Mouse (Mus musculus): ENCODE data around the gene Dpm1. TPM values are rescaled to one million over a fixed set of nuclear protein-coding genes. Genes with fewer than 3 reads are reported as not detected.

The Dpm1 gene
- total RNA-seq, 2 experiments from 2014 or later: 61.7 to 63.9 TPM

DNA sequence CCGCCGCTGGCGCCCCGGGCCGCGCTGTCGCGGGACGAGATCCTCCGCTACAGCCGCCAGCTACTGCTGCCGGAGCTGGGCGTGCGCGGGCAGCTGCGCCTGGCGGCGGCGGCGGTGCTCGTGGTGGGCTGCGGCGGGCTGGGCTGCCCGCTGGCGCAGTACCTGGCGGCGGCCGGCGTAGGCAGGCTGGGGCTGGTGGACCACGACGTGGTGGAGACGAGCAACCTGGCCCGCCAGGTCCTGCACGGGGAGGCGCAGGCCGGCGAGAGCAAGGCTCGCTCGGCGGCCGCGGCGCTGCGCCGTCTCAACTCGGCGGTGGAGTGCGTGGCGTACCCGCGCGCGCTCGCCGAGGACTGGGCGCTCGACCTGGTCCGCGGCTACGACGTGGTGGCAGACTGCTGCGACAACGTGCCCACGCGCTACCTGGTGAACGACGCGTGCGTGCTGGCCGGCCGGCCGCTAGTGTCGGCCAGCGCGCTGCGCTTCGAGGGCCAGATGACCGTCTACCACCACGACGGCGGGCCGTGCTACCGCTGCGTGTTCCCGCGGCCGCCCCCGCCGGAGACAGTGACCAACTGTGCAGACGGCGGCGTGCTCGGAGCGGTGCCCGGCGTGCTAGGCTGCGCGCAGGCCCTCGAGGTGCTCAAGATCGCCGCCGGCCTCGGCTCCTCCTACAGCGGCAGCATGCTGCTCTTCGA is 531 bp upstream of the Dpm1 start:
- peak; percentile 21 to 37 for DNase-seq (ENCODE audit: low spot score in 2 of 2)

DNA sequence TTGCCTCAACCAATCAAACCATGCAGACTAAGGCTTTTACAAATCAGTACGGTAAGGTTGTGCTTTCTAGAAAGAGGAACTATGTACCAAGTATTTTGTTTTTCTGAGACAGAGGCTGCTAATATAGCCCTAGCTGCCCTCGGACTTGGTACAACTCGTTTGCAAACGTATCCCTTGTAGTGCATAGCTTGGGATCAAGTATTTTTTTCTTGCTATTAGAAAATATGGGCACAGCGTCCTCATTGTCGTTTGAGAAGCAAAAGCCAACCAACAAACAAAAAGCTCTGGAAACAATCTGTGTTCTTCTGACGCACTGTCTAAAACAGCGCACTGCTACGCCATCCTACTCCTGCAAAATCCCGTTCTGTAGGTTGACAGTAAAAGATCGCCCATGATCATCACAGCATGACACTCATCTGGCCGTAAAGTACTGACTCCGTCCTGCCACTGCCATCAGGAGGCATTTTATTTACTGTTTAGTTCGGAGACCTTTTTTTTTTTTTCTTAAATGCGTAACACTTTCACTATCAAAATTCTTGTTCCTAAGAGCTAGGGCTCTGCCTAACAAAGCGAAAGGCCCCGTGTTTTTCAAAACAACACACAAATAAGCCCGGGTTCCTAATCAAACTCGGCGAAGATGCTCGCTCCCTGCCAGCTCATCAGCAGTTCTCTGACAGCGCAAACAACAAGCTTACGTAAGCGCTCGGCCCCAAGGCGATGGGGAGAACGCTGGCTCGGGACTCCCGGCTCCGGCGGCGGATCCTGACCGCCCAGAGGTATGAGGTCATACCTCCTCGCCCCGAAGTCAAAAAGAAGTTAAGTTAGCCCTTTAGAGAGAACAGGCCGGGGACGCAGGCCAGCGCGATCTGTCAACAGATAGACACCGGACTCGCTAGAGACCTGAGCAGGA is 1.0 kb downstream of the Dpm1 start:
- DNase-seq (ENCODE audit: low spot score in 2 of 2): no peak

DNA sequence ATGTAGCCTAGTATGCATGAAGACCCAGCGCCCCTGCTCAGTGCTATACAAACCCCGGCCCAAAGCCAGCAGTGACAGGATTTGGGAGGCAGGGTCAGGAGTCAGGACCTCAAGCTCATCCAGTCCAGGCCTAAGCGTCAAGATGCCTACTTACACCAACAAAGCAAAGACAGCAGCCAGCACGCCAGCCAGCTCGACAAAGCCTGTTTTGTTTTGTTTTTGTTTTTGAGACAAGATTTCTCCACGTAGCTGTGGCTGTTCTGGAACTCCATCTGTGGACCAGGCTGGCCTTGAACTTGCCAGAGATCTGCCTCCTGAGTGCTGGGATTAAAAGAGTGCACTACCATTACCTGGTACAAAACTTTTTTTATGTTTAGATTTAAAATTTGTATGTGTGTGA is 7.1 kb downstream of the Dpm1 start:
- no peak for DNase-seq (ENCODE audit: low spot score in 2 of 2)

DNA sequence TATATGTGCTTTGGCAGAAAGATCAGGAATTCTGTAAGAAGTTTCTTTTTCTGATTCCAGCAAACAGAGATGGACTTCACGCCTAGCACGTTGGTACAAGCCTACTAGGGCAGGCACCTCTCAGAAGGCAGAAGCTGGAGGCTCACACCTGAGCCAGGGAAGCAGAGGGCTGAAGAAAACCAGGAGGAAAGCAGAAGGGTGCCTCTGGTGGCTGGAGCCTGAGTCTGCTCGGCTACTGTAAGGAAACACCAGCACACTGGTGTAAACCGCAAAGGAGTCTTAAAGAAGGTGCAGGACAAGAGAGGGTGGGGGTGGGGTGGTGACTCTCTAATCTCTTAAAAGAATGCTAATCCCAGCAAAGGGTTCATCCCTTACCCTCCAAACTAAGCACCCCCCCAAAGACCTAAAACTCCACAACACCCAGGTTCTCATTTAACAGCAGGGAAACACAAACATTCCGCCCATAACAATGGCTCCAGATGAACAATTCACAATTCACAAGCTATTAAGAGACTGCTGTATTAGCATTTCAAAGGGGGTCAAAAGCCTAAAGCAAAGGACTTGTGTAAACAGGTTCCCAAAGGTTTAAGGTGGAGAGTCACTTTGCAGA is 16.5 kb downstream of the Dpm1 start:
- no peak for DNase-seq (ENCODE audit: low spot score in 2 of 2)

DNA sequence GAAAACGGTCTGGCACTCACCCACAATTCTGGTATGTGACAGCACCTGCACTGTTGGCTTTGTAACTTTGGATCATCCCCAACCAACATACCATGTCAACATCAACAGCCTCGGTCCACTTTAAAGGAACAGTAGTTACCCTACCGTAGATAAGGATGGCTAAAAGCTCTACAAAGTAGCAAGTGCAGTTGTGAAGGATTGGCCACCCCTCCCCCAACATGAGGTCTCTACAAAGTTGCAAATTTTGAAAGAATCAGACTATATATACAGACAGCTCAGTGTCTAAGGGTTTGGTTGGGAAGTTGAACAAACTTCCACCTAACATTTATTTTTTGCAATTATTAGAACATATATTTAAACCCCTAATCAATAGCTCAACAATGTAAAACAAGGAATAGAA is 22.5 kb downstream of the Dpm1 start:
- no peak for DNase-seq (ENCODE audit: low spot score in 2 of 2)

DNA sequence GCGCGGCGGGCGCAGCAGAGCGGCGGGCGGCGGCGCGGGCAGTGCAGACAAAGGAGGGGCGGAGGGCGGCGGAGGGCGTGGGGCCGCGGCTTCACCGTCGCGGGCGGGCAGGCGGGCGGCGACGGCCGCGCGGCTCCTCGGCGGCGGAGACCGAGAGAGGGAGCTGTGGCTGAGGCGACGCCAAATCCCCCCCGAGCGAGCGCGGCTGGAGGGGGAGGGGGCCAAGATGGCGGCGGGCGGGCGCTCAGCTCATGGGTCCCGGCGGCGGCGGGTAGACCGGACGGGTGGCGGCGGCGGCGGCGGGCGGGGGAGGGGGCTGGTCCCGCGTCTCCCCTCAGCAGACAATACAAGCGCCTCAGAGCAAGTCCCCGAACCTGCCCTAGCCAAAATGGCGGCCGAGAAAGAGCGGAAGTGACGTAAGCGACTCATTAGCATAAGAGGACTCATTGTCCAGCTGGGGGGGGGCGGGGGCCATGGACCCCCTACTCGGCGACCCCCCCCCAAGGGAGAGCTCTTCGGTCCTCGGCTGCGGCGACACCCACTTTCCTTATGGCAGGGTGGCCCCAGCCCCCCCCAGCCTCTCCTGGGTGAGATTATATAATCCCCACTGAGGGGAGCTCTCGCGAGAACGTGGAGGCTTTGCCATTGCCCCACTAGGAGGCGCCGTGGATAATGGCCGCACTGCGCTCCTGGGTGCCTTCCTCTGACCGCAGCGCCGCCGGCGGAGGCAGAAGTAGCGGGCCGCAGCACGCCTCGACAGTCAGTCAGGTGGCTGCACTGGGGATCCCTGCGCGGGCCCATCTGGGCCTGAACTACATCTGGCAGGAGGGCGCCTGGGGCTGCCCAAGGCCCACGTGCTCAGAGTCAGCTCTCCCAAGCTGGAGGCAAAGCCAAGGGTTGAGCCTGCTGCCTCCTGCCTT is 23.4 kb downstream of the Dpm1 start, which contains the start of gene Adnp:
Gene Adnp, minus strand, starts transcription at position 388 of the 920 bp plus-strand sequence.
- peak; percentile 93 to 98 for DNase-seq (ENCODE audit: low spot score in 2 of 2)

DNA sequence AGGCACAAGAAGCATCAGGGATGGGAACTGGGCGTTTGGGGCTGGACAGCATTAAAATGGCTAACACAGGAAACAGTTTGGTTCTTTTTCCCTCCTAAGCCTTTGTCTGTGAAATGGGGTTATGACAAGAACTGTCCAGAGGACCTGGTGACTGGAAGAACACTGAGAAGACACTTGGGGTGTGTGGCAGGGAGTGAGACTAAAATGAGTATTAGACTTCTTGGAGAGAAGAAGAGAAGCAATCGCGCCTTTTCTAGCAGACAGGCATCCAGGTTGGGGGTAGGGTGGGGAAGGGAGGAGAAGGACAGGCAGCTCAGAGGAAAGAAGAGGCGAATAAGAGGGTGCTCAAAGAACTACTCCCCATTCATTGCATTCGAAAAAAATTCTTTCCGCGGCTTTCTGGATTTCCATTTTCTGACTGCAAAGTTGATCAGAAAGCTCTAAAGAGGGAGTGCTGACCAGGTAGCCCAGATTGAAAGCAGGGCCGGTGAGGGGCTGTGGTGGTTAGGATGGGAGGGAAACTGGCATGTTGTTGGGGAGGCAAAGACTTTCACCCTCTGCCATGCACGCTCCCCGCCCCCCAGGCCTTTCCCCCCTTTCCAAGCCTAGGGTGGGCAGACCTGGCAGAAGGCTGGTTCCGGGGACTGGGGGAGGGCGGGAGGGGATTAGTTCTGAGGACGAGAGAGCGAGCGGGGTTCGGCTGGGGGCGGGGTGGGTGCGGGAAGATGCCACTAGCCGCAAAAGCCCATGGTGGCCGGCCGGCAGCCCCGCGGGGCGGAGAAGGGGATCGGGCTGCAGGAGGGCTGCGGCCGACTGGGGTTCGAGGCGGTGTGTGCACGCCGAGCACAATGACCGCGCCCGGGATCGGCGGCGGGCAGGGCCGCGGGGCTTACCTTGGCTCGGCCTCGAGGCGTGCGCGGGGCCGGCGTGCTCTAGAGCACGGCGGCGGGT is 24.4 kb downstream of the Dpm1 start:
- peak; percentile 34 to 41 for DNase-seq (ENCODE audit: low spot score in 2 of 2)

DNA sequence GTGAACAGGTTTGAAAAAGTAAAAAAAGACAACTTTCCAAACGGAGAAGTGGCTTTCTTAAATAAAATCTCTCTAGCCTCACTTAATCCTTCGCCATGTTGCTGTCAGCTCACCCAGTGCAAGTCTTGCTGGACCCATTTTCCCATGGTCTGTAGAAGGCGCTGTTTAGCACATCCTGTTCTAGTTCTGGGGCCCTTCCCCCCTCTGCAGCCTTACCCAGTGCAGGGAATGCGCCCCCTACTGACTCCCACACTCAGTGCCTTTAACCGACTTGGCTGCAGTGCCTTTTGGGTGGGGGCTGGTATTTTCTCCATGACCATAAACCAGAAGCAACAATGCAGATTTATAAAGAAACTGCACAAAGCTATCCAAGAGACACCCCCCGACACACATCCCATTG is 25.1 kb downstream of the Dpm1 start:
- peak; percentile 73 to 90 for DNase-seq (ENCODE audit: low spot score in 2 of 2)

DNA sequence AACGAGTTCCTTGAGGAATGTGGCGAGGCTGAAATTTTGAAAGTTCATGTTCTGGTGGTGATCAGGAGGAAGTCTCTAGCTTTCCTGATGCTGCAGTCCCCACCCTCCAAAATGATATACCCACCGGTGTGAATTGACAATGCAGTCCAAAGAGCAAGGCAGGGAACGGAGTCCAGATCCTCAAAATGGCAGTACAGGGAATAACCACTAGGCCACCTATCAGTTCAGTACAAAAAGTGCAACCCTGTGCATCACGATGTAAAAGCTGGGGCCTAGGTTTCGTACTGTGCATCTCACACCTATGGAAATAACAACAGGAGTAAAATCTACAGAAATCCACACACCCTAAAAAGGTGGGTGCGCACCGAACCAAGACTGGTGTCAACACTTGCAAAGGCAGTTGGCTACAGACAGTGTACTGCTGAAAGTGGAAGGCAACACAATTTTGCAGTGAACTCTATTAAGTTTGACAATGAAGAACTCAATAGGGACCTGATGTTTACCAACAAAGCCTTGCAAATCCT is 25.9 kb downstream of the Dpm1 start:
- DNase-seq (ENCODE audit: low spot score in 2 of 2): no peak

DNA sequence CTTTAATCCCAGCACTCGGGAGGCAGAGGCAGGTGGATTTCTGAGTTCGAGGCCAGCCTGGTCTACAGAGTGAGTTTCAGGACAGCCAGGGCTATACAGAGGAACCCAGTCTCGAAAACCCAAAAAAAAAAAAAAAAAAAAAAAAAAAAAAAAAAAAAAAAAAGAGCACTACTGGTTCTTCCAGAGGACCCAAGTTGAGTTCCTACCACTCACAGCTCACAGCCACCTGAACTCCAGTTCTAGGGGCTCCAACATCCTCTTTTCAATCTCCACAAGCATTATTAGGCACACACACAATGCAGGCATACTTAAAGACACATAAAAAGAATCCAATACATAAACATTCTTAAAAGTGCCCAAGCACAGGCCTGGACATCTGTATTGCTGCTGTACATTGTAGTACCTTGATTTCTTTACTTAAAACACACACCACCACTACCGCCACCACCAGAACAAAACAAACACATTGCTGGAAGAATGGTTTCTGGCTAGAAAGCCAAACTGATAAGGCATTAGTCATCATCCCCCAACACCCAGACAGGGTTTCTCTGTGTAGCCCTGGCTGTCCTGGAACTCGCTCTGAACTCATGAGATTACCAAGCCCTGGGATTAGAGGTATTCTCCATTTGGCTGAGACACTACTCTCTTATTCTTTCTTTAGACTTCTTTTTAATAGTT is 30.2 kb downstream of the Dpm1 start:
- DNase-seq (ENCODE audit: low spot score in 2 of 2): no peak

DNA sequence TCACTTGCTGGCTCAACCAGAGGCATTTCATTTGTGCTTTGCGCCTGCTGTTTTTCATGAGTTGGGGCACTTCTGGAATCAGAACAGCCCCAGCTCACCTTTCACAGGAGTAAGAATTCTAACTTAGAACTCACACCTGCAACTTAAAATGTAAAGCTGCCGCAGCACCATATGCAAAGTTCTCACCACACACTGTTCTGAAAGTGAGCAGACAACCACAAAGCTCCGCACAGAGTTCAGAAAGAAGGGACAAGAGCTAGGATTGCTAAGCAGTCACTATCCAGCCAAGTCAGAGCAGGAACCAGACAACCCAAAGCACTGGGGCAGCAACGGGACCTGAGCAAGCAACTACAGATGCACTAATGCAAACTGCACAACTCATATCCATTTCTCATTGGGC is 30.9 kb downstream of the Dpm1 start:
- DNase-seq (ENCODE audit: low spot score in 2 of 2): no peak

DNA sequence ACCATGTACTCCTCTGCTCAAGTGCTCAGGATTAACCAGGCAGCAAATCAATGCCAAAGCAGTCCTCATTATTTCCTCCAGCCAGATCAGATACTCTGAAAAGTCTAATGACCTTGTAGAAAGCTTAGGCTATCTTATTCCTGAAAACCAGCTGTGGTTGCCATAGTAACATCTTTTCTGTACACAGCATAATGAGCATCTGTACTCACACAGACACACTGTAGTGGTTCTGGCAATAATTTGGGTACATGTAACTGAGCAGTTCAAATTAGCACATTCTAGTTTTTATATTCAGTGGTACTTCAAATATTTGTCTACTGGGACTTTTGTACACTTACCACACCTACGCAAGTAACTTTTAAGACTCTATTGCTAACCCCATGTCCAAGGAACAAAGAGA is 32.0 kb downstream of the Dpm1 start:
- DNase-seq (ENCODE audit: low spot score in 2 of 2): no peak

DNA sequence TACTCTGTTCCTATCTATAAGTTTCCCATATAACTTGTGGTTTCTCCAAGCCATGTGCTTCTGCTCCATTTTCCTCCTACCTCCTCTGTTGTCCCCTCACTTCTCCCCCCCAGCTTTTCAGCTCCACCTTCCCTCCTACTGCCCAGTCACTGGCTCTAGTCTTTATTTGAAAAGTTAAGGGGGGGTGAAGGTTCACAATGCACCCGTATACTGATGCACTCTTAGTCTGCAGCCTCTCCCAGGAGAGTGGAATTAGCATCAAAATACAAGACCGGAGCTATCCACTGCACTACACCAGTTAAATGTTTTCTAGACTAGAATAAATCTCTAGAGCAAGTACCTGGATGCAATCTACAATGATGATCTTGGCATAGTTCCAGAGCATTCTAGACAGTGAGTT is 34.7 kb downstream of the Dpm1 start:
- no peak for DNase-seq (ENCODE audit: low spot score in 2 of 2)

DNA sequence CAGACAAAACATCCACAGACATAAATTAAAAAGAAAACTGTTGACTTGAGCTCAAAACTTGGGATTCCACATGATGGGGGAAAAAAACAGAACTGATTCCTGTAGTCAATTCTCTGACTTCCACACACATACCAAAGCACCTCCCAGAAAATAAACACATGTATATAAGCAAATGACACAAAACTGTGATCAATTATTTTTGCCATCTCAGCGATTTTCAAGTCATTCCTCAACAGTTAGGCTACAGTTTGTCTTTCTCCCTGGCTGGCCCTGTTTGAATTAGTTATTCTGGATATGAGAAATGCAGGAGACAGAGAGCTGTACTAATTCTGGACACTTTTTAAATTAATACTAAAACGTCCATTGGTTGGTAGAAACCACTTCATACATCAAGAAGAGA is 36.7 kb downstream of the Dpm1 start:
- no peak for DNase-seq (ENCODE audit: low spot score in 2 of 2)

DNA sequence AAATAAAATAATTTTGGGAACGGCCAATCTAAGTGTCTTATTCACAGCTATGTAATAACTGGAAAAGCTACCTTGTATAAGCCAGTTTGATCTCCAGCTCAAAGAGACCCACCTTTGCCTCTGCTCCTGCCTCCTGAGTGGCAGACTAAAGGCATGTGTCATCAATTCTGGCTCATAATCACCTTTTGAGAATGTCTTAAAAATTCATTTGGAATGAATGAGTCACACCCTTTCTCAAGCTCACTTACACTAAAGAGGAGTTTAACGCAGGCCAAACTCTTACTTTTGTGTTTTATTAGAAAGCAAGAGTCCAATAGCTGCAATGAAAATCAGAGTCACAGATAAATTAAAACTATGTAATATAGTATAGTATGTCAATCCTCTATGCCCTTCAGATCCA is 38.5 kb downstream of the Dpm1 start:
- no peak for DNase-seq (ENCODE audit: low spot score in 2 of 2)

DNA sequence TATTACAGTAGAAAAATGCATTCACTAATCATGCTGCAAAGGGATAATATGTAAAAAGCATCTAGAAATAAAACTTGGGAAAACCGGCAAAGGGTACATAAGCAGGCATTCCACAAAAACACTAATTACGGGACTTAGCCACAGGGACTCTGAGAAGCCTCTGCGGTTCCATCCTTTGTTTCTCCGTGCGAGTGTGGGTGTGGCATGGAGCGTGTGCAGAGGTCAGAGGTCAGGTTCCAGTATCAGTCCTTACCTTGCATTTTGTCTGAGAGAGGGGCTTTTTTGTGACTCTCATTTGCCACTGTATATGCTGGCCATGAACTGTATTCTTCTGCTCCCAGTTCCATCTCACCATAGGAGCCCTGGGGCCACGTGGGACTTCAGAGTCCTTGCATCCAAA is 54.4 kb downstream of the Dpm1 start:
- no peak for DNase-seq (ENCODE audit: low spot score in 2 of 2)

DNA sequence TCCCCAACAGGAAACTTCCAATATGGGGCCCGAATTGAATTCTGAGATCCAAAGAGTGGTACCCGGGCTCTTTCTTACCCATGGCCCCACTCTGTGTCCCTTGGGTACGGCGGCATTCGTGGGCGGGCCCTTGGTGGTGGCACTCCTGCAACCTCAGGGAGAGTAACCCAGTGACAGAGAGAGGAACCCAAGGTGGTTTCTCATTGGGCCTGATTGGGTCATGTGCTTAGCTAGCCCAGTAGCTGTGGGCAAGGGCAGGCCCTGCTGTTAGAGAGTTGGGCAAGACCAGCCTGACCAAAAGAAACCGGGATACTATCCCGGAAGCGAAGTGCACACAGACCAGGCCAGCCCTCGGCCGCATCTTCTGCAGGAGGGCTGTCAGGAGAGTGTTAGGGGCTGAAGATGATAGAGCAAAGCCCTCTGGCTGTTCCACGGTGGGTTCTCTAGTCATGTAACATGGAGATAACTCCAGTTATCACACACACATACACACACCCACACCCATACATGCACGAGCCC is 60.2 kb downstream of the Dpm1 start:
- DNase-seq (ENCODE audit: low spot score in 2 of 2): peak in 1 of 2 experiments; percentile 30

DNA sequence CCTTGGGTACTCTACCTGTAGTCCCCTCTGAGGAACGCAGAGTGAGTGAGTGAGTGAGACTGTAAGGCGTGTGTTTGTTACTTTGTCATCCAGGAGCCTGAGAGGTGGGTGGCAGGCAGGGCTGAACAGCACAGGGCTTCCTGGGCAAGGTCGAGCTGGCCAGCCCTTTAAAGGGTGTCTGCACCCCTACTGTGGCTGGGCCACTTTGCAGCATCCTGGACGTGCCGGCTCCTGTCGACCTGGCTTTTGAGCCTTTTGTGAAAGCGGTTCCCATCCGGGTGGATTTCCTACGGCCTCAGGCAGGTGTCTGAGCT is 60.6 kb downstream of the Dpm1 start:
- no peak for DNase-seq (ENCODE audit: low spot score in 2 of 2)

All from gastrocnemius, postnatal 4 days (tissue).